Mouse (Mus musculus) layer of hippocampus, adult 8-10 months (tissue): ENCODE results near the gene Tpk1. TPM values are rescaled to one million over a fixed set of nuclear protein-coding genes. Genes with fewer than 3 reads are reported as not detected.

Experiments
- DNase-seq, 2 experiments: peaks; one replicate each; pipeline ENCODE4 v3.0.0; 2022; ENCODE audit warnings: low spot score in 2 of 2
- total RNA-seq, 4 experiments: library from RNA; stranded (reverse); gene quantifications; 2 replicates each; pipeline ENCODE4 v1.2.4; 2022

Gene Tpk1
- total RNA-seq, 4 experiments from 2014 or later: 2.1 to 10.6 (median 4.0) TPM

DNA sequence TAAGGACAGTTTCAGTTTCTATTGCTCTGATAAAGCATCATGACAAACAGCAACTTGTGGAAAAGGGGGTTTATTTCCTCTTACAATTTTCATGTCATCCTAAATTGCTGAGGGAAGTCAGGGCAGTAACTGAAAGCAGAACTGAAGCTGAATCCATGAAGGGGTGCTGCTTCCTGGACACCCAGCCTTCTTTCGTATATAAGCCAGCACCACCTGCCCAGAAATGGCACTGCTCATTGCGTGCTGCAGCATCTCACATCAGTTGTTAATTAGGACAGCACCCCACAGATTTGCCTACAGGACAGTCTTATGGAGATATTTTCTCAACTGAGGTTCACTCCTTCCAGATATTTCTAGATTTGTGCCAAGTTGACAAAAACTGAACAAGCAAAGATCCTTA, 216.6 kb downstream of the Tpk1 start:
- DNase-seq: no peak

GRCm38 (mm10) chr6:43445856-43446255, 220.2 kb downstream of the Tpk1 start:
- no peak for DNase-seq

GRCm38 (mm10) chr6:43442191-43442590, 223.9 kb downstream of the Tpk1 start:
- DNase-seq: no peak

DNA sequence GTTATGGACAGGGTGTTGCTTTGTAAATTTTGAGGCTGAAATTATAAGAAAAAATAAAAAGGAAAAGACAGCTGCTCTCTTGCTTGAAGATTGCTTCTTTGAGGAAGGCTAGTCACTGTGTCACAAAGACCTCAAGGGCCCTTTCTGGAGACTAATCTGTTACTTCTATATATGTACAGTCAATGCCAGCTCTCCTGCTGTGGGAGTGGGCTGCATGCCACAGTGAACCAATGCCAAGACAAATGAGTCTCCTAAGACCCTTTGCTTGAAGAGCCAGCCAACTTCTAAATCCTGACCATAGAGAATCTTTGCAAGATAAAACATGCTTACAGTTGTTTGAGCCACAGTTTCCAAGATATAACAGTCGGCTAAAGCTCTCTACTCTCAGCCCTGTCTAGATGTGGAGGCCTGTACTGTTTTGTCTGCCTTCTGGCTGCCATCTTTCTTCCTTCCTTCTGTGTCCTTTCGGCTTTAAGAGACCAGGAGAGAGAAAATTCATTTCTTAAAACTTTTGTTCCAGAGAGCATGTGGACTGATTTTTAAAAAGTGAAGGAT, 230.0 kb downstream of the Tpk1 start:
- DNase-seq: no peak

- no peak for DNase-seq
Observed at GRCm38 (mm10) chr6:43434365-43434764, 231.7 kb downstream of the Tpk1 start.

- no peak for DNase-seq
Observed at GRCm38 (mm10) chr6:43424978-43425377, 241.1 kb downstream of the Tpk1 start.

DNA sequence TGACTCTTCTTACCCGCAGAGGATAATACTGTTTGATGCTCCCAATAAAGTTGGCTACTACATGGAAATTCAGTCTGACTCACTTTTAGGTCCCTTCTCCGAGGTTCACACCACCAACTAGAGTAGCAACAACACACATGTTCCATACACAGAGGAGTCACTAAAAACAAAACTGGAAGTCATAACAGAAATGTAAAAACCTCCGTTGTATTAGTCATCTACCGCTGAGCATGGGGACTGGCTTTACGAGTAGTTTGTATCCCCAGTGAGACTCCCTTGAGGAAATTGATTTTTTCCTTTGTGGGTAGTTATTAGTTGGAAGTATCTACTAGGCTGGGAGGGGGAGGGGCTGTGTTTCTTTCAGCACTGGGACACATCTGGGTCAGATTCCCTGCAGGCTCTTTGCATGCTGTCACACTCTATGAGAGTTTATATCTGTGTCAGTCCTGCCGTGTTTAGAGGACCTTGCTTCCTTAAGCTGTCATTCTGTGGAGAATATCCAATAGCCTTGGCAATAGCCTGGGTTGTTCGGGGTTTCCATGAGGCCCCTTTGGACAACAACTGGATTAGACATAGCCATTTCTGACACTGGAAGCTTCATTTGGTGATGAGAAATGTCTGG, 245.6 kb downstream of the Tpk1 start:
- DNase-seq: no peak

GRCm38 (mm10) chr6:43408949-43409348, 257.1 kb downstream of the Tpk1 start:
- no peak for DNase-seq

GRCm38 (mm10) chr6:43403076-43403475, 263.0 kb downstream of the Tpk1 start:
- DNase-seq: no peak

DNA sequence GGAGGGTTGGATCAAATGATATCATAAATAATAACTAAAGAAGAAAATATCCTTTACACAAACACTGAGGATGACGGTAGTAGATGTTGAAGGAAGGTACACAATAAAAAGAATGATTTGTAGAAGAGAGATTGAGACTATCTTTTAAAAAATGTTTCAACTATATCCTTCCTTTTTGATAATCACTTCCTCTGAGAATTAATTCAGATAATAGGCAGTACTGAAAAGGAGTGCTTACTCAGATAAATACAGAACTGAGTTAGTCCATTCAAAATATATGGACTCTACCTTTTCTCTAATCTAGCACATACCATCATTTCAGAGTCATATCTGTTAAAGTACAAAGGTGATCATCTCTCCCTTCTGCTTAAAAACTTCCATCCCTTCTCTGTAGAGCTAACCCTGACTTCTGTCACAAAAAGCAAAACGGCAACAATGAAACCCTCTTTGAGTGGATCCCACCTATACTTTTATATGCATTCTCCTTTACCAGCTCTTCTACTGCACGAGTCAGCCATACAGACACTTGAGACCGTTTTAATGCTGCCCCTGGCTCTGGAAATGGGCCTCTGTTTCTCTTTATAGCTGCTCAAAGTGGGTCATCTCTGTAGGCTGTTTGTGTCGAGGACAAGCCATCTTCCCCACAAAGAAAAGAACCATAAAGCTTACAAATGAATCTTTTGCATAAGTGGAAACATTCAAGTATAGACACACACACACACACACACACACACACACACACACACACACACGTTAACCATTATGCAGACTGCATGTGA, 263.7 kb downstream of the Tpk1 start:
- no peak for DNase-seq

- DNase-seq: no peak
Observed at GRCm38 (mm10) chr6:43396426-43396825, 269.7 kb downstream of the Tpk1 start.

GRCm38 (mm10) chr6:43395538-43395937, 270.5 kb downstream of the Tpk1 start:
- DNase-seq: peak; percentile 7 to 26

- no peak for DNase-seq
Observed at GRCm38 (mm10) chr6:43391358-43391757, 274.7 kb downstream of the Tpk1 start.

GRCm38 (mm10) chr6:43387273-43387672, 278.8 kb downstream of the Tpk1 start:
- DNase-seq: no peak

DNA sequence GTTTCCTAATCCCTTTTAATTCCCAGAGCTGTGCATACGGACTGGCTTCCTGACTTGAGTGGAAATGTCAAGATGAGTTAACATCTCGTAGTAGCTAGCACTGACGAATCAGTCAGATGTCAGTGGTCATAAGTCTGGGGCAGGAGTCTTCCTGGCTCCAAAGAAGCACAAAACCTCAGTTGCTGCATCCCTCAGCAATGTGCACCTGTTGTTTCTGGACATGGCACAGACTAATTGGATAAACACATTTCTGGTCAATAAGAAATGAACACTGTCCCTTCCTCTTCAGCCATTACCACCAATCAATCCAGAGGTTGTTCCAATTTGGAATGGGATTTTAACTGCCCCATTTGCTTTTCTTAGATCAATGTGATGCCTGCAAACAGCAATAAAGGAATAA, 281.2 kb downstream of the Tpk1 start:
- no peak for DNase-seq

DNA sequence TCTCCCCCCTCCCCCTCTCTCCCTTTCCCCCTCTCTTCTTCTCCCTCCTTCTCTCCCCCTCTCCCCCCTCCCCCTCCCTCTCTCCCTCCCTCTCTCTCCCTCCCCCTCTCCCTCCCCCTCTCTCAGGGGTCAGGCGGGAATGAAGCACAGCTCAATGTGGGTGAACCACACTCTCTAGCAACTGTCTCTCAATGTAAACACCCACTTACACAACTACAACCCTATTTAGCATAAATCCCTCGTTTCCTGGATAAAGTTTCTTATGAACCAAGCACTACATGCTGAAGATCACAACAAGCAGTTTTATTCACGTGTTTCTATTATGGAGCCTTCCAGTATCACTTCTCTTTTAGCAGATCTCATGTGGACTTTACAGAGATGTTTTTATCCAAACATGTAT, 281.8 kb downstream of the Tpk1 start:
- no peak for DNase-seq

DNA sequence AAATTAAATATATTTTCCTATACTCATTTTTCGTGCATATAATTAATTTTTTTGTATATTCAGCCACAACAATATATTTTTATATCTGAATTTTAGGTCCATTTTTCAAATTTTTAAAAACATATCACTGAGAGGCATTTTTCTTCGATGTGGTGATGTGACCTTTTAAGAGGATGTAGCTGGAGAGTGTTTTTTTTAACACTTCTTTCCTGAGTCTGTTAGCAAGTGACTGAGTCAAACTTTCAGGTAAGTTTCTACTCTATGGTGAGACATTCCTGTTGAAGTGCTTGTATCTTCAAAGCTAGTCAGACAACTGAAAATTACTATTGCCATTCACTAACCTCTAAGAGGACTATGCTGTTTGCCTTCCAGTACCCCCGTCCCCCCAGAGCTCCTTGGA, 283.3 kb downstream of the Tpk1 start:
- DNase-seq: no peak

DNA sequence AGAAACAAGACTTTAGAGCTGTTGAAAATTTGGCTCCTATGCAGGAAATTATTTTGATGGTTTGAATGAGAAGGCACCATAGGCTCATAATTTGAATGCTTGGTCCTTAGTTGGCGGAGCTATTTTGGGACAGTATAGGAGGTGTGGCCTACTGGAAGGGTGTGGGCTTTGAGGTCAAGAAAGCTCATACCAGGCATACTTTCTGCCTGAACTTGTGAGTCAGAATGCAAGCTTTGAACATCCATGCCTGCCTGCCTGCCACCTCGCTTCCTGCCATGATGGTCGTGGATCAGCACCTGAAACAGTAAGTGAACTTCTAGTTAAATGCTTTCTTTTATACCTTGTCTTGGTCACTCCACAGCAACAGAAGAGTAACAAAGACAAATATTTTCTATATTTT, 283.8 kb downstream of the Tpk1 start:
- DNase-seq: no peak

- DNase-seq: no peak
Observed at GRCm38 (mm10) chr6:43373206-43373605, 292.9 kb downstream of the Tpk1 start.

- DNase-seq: no peak
Observed at GRCm38 (mm10) chr6:43367434-43367945, 298.6 kb downstream of the Tpk1 start.

GRCm38 (mm10) chr6:43366952-43367351, 299.1 kb downstream of the Tpk1 start:
- no peak for DNase-seq

DNA sequence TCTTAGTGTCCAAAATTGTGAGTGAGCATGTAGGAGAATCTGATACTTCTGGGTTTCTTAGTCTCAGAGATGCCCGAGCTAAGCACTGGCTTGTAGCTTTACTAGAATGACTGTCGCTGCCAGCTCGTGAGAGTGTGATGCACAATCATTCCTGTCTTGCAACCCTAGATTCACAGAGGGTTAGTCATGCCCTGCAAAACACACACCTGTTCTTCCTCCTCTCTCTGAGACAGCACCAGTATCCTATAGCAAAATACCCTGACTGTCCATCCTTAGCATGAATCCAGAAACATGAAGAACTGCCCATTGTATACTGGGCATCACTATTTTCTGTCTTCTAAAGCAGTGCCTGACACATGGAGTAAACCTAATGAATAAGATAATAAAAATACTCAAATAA, 302.2 kb downstream of the Tpk1 start:
- no peak for DNase-seq
